Mouse (Mus musculus) T-helper 17 cell (primary cell): ENCODE results near the gene Aspscr1.

Source experiments
- in situ Hi-C, 2 experiments: fragments of 300-600 bp; cut with MboI, MseI; formaldehyde crosslinking; loops; 1 replicate in 1 of 2; 2 replicates in 1 of 2; pipeline ENCODE4 v1.15.1; 2025; ENCODE audit warnings: high pct_unique_total_duplicates in 2 of 2

The Aspscr1 gene

GRCm38 (mm10) chr11:120679909-120680308 lies 7.1 kb downstream of the Aspscr1 start:
- in situ Hi-C loops = no loop called here

GRCm38 (mm10) chr11:120682683-120683082 lies 9.9 kb downstream of the Aspscr1 start:
- in situ Hi-C loops = no loop called here

- in situ Hi-C loops = no loop called here
Observed at GRCm38 (mm10) chr11:120683536-120683935, 10.8 kb downstream of the Aspscr1 start.

GRCm38 (mm10) chr11:120684086-120684485 lies 11.3 kb downstream of the Aspscr1 start:
- in situ Hi-C loops = no loop called here

- in situ Hi-C loops = no loop called here
Observed at GRCm38 (mm10) chr11:120684660-120685059, 11.9 kb downstream of the Aspscr1 start.

- in situ Hi-C loops = no loop called here
Observed at GRCm38 (mm10) chr11:120686650-120687272, 14.0 kb downstream of the Aspscr1 start.

- in situ Hi-C loops = no loop called here
Observed at GRCm38 (mm10) chr11:120689365-120689764, 16.6 kb downstream of the Aspscr1 start.

- in situ Hi-C loops = no loop called here
Observed at GRCm38 (mm10) chr11:120692471-120693011, 19.8 kb downstream of the Aspscr1 start.

GRCm38 (mm10) chr11:120693461-120693860 lies 20.7 kb downstream of the Aspscr1 start:
- in situ Hi-C loops = no loop called here

GRCm38 (mm10) chr11:120695184-120695583 lies 22.4 kb downstream of the Aspscr1 start:
- in situ Hi-C loops = no loop called here

GRCm38 (mm10) chr11:120695641-120696040 lies 22.9 kb downstream of the Aspscr1 start:
- in situ Hi-C loops = no loop called here

GRCm38 (mm10) chr11:120696568-120696967 lies 23.8 kb downstream of the Aspscr1 start:
- in situ Hi-C loops = no loop called here

- in situ Hi-C loops = no loop called here
Observed at GRCm38 (mm10) chr11:120697741-120698140, 25.0 kb downstream of the Aspscr1 start.

GRCm38 (mm10) chr11:120703696-120704454 lies 31.1 kb downstream of the Aspscr1 start:
- in situ Hi-C loops = no loop called here

- in situ Hi-C loops = no loop called here
Observed at GRCm38 (mm10) chr11:120704486-120705325, 31.9 kb downstream of the Aspscr1 start.

- in situ Hi-C loops = no loop called here
Observed at GRCm38 (mm10) chr11:120706120-120706519, 33.3 kb downstream of the Aspscr1 start.

GRCm38 (mm10) chr11:120707225-120707624 lies 34.5 kb downstream of the Aspscr1 start:
- in situ Hi-C loops = no loop called here

GRCm38 (mm10) chr11:120707969-120708368 lies 35.2 kb downstream of the Aspscr1 start:
- in situ Hi-C loops = no loop called here

- in situ Hi-C loops = no loop called here
Observed at GRCm38 (mm10) chr11:120709551-120709950, 36.8 kb downstream of the Aspscr1 start.

GRCm38 (mm10) chr11:120710672-120711071 lies 37.9 kb downstream of the Aspscr1 start:
- in situ Hi-C loops = loop anchor here in 1 of 2 experiments (5.0 kb wide), 1 partner anchor 83 kb away; the partner anchor contains the start of gene Sirt7

GRCm38 (mm10) chr11:120711980-120712604 lies 39.3 kb downstream of the Aspscr1 start:
- in situ Hi-C loops = loop anchor here in 1 of 2 experiments (5.0 kb wide), 1 partner anchor 85 kb away; the partner anchor contains the start of gene Sirt7
